Mouse (Mus musculus) limb, embryonic 14.5 days (tissue): Measurements from ENCODE around the gene Nktr. TPM values are rescaled to one million over a fixed set of nuclear protein-coding genes. Genes with fewer than 3 reads are reported as not detected.

Experiments
- ATAC-seq: fragments of 200-750 bp; cut with Nextera tagmentation; 2 replicates; pipeline ENCODE4 v1.8.0; 2017; ENCODE audit warnings: low read depth, moderate number of reproducible peaks, moderate TSS enrichment; ENCODE audit not compliant: low FRiP score
- DNase-seq: peaks from one replicate; pipeline ENCODE4 v3.0.0-alpha.2; 2015; ENCODE audit warnings: low spot score
- H3K27ac ChIP-seq: fragments of 300-500 bp; sonication (generic); replicated peaks from 2 replicates; pipeline ENCODE4 v1.5.1; 2014; ENCODE audit warnings: low read depth, mild to moderate bottlenecking, low read length, moderate library complexity, mixed read lengths
- H3K27me3 ChIP-seq: fragments of 300-500 bp; sonication (generic); 2 replicates; pipeline ENCODE4 v1.6.1; 2014; ENCODE audit warnings: low read length, mixed read lengths; ENCODE audit not compliant: control insufficient read depth, insufficient read depth
- H3K36me3 ChIP-seq: fragments of 300-500 bp; sonication (generic); 2 replicates; pipeline ENCODE4 v1.6.1; 2014; ENCODE audit warnings: mild to moderate bottlenecking, low read length, moderate library complexity, mixed read lengths; ENCODE audit not compliant: control insufficient read depth, insufficient read depth
- H3K4me1 ChIP-seq: fragments of 300-500 bp; sonication (generic); 2 replicates; pipeline ENCODE4 v1.6.1; 2014; ENCODE audit warnings: antibody characterized with exemption, low read length, mixed read lengths; ENCODE audit not compliant: control insufficient read depth, insufficient read depth
- H3K4me2 ChIP-seq: fragments of 300-500 bp; sonication (generic); replicated peaks from 2 replicates; pipeline ENCODE4 v1.6.1; 2014; ENCODE audit warnings: low read depth, mild to moderate bottlenecking, low read length, moderate library complexity; ENCODE audit not compliant: severe bottlenecking
- H3K4me3 ChIP-seq: fragments of 300-500 bp; sonication (generic); replicated peaks from 2 replicates; pipeline ENCODE4 v1.5.1; 2014; ENCODE audit warnings: low read length
- H3K9ac ChIP-seq: fragments of 300-500 bp; sonication (generic); 2 replicates; pipeline ENCODE4 v1.6.1; 2014; ENCODE audit warnings: mild to moderate bottlenecking, low read depth, low read length, moderate library complexity; ENCODE audit not compliant: severe bottlenecking
- H3K9me3 ChIP-seq: fragments of 300-500 bp; sonication (generic); 2 replicates; pipeline ENCODE4 v1.6.1; 2016; ENCODE audit warnings: low read length; ENCODE audit not compliant: control insufficient read depth
- POLR2A ChIP-seq: fragments of 200-500 bp; IDR thresholded peaks from 2 replicates; pipeline ENCODE4 v1.8.0; 2012; ENCODE audit warnings: inconsistent platforms, mild to moderate bottlenecking, moderate library complexity, borderline replicate concordance; ENCODE audit not compliant: insufficient read depth, insufficient read length; ENCODE audit errors: extremely low read depth
- WGBS: fragments of 180-500 bp; shearing (Covaris S2); extraction: QIAGEN DNeasy Blood & Tissue Kit; methylation state at CpG from one replicate; pipeline ENCODE4 v1.1.7; 2014; 5-methylcytosine and 5-hydroxymethylcytosine counted together
- polyA plus RNA-seq, 2 experiments: library from polyadenylated mRNA; depleted of rRNA in 1 of 2; stranded (reverse) in 1 of 2; unstranded in 1 of 2; fragments of >200 nt; fragmentation: Nextera tagmentation in 1 of 2; extraction: Ambion mirVana in 1 of 2; gene quantifications; 2 replicates each; pipeline versions ENCODE4 v1.2.1 to v1.2.3; 2012 to 2014

The Nktr gene
- polyA plus RNA-seq, 2 experiments, result 73.5 to 188 TPM

- no peak for TF ChIP-seq POLR2A
- Histone ChIP-seq H3K27ac (no peak overlapping the region), H3K36me3 (peaks cover 89% of the 10 kb centered on the region), H3K4me3 (no peak overlapping the region), H3K4me2 (no peak overlapping the region), H3K9ac (no peak overlapping the region), H3K27me3 (no peaks in the 10 kb centered on the region), H3K9me3 (no peaks in the 10 kb centered on the region), H3K4me1 (peaks cover 2% of the 10 kb centered on the region; the same call in 1 of the 2 replicates)
- DNase-seq (no peak), ATAC-seq (no peak)
- WGBS, result 93% methylated on average over 9 of the region's 9 CpGs
Measured at GRCm38 (mm10) chr9:121752774-121753173, 33.8 kb downstream of the Nktr start.

- no peak for ATAC-seq
Measured at GRCm38 (mm10) chr9:121754624-121755023, 35.7 kb downstream of the Nktr start.

GRCm38 (mm10) chr9:121756785-121757184, 37.8 kb downstream of the Nktr start:
- DNase-seq, result no peak
- 77% methylated on average over 3 of the region's 3 CpGs for WGBS

More at GRCm38 (mm10) chr9:121754624-121755023, 35.7 kb downstream of the Nktr start:
- WGBS, result 82% methylated on average over 3 of the region's 3 CpGs
- H3K4me2 ChIP-seq, result no peak overlapping the region
- no peaks in the 10 kb centered on the region for H3K27me3 ChIP-seq
- H3K4me1 ChIP-seq, result peaks cover 14% of the 10 kb centered on the region
- H3K36me3 ChIP-seq, result peaks cover 70% of the 10 kb centered on the region
- no peak overlapping the region for H3K27ac ChIP-seq
- H3K9ac ChIP-seq, result no peak overlapping the region
- no peak for DNase-seq
- H3K9me3 ChIP-seq, result no peaks in the 10 kb centered on the region
- TF ChIP-seq POLR2A, result no peak
- no peak overlapping the region for H3K4me3 ChIP-seq

GRCm38 (mm10) chr9:121757432-121757831, 38.5 kb downstream of the Nktr start:
- Histone ChIP-seq H3K4me1 (peaks cover 26% of the 10 kb centered on the region), H3K9ac (no peak overlapping the region; the same call in 1 of the 2 replicates), H3K27ac (peak overlapping the region; percentile 95), H3K36me3 (peaks cover 44% of the 10 kb centered on the region), H3K27me3 (no peaks in the 10 kb centered on the region), H3K4me2 (peak overlapping the region; percentile 84; the same call in 1 of the 2 replicates), H3K9me3 (no peaks in the 10 kb centered on the region), H3K4me3 (no peak overlapping the region)
- ATAC-seq, result no peak
- no peak for TF ChIP-seq POLR2A
- 46% methylated on average over 3 of the region's 3 CpGs for WGBS
- DNase-seq, result peak; percentile 66

More at GRCm38 (mm10) chr9:121756785-121757184, 37.8 kb downstream of the Nktr start:
- no peaks in the 10 kb centered on the region for H3K27me3 ChIP-seq
- H3K27ac ChIP-seq, result peak overlapping the region; percentile 95; the same call in 1 of the 2 replicates
- TF ChIP-seq POLR2A, result no peak
- H3K4me3 ChIP-seq, result no peak overlapping the region
- peaks cover 49% of the 10 kb centered on the region for H3K36me3 ChIP-seq
- H3K4me1 ChIP-seq, result peaks cover 26% of the 10 kb centered on the region
- no peak overlapping the region for H3K4me2 ChIP-seq
- H3K9ac ChIP-seq, result no peak overlapping the region; the same call in 1 of the 2 replicates
- no peak for ATAC-seq
- no peaks in the 10 kb centered on the region for H3K9me3 ChIP-seq

GRCm38 (mm10) chr9:121757835-121758814, 39.2 kb downstream of the Nktr start:
- peak overlapping the region; percentile 97 for H3K9ac ChIP-seq
- no peaks in the 10 kb centered on the region for H3K9me3 ChIP-seq
- WGBS, result 24% methylated on average over 10 of the region's 10 CpGs
- peaks cover 45% of the 10 kb centered on the region for H3K36me3 ChIP-seq
- peak overlapping the region; percentile 90 for H3K4me3 ChIP-seq
- DNase-seq, result peak; percentile 81
- peak overlapping the region; percentile 84 for H3K4me2 ChIP-seq
- H3K27me3 ChIP-seq, result no peaks in the 10 kb centered on the region
- peak overlapping the region; percentile 95 for H3K27ac ChIP-seq
- peak; percentile 36 for ATAC-seq
- peaks cover 26% of the 10 kb centered on the region for H3K4me1 ChIP-seq
- TF ChIP-seq POLR2A, result no peak
